Mouse (Mus musculus) liver, adult 2 months (tissue): Measurements from ENCODE around the gene Cdc14a. TPM values are rescaled to one million over a fixed set of nuclear protein-coding genes. Genes with fewer than 3 reads are reported as not detected.

Experiments
- DNase-seq: peaks from one replicate; pipeline ENCODE4 v3.0.0-alpha.2; 2011; ENCODE audit warnings: low read depth, low spot score; ENCODE audit errors: extremely low read depth
- H3K27ac ChIP-seq: fragments of 200-500 bp; replicated peaks from 2 replicates; pipeline ENCODE4 v1.5.1; 2012; ENCODE audit warnings: low read depth, mild to moderate bottlenecking, control low read depth, inconsistent platforms, low read length; ENCODE audit not compliant: insufficient read depth
- H3K27me3 ChIP-seq: fragments of 200-500 bp; 2 replicates; pipeline ENCODE4 v1.6.1; 2012; ENCODE audit warnings: mild to moderate bottlenecking, moderate library complexity, low read length, inconsistent platforms; ENCODE audit not compliant: control insufficient read depth, insufficient read depth
- H3K36me3 ChIP-seq: fragments of 200-500 bp; 2 replicates; pipeline ENCODE4 v1.6.1; 2012; ENCODE audit warnings: low read length, inconsistent platforms; ENCODE audit not compliant: control insufficient read depth, insufficient read depth
- H3K4me1 ChIP-seq: fragments of 200-500 bp; 2 replicates; pipeline ENCODE4 v1.6.1; 2011; ENCODE audit warnings: low read length; ENCODE audit not compliant: control insufficient read depth, insufficient read depth
- H3K4me3 ChIP-seq: fragments of 200-500 bp; 2 replicates; pipeline ENCODE4 v1.5.1; 2011; ENCODE audit warnings: low read depth, mild to moderate bottlenecking, control low read depth, low read length, moderate library complexity; ENCODE audit not compliant: insufficient read depth
- H3K79me2 ChIP-seq: fragments of 200-500 bp; 2 replicates; pipeline ENCODE4 v1.6.1; 2012; ENCODE audit warnings: inconsistent platforms, mild to moderate bottlenecking, low read length, moderate library complexity; ENCODE audit not compliant: control insufficient read depth, insufficient read depth
- H3K9ac ChIP-seq: fragments of 200-500 bp; 2 replicates; pipeline ENCODE4 v1.6.1; 2012; ENCODE audit warnings: low read depth, mild to moderate bottlenecking, control low read depth, inconsistent platforms, low read length
- CTCF ChIP-seq: fragments of 200-500 bp; IDR thresholded peaks from 2 replicates; pipeline ENCODE4 v1.5.1; 2011; ENCODE audit warnings: low read depth, low read length, control low read depth
- POLR2A ChIP-seq: fragments of 200-500 bp; IDR thresholded peaks from 2 replicates; pipeline ENCODE4 v1.6.1; 2011; ENCODE audit warnings: low read length, control low read depth; ENCODE audit not compliant: insufficient read depth; ENCODE audit errors: extremely low read depth
- WGBS: fragments of 180-500 bp; shearing (Covaris S2); methylation state at CpG from one replicate; pipeline ENCODE4 v1.1.7; 2018; 5-methylcytosine and 5-hydroxymethylcytosine counted together
- polyA plus RNA-seq: library from polyadenylated mRNA; depleted of rRNA; stranded (reverse); fragments of >200 nt; gene quantifications from 2 replicates; pipeline ENCODE4 v1.2.3, GENCODE M21; 2012
- total RNA-seq: library from RNA; depleted of rRNA; stranded (reverse); fragments of >200 nt; gene quantifications from 2 replicates; pipeline ENCODE4 v1.2.3, GENCODE M21; 2014

Gene Cdc14a
- total and polyA plus RNA-seq, 2 experiments = 0.50 to 1.1 TPM

GRCm38 (mm10) chr3:116409486-116409885 lies 14.3 kb downstream of the Cdc14a start:
- Histone ChIP-seq H3K9ac (no peak overlapping the region), H3K27ac (no peak overlapping the region), H3K36me3 (no peaks in the 10 kb centered on the region), H3K4me1 (0 out of 2 replicates have a peak, but pooled peaks cover 2% of the 10 kb centered on the region), H3K4me3 (no peak overlapping the region), H3K79me2 (no peaks in the 10 kb centered on the region), H3K27me3 (peaks cover 3% of the 10 kb centered on the region; the same call in 1 of the 2 replicates)
- WGBS = 69% methylated on average over 8 of the region's 8 CpGs
- TF ChIP-seq POLR2A = no peak
- TF ChIP-seq CTCF = no peak
- no peak for DNase-seq

- Histone ChIP-seq H3K4me3 (no peak overlapping the region), H3K27me3 (peaks cover 3% of the 10 kb centered on the region; the same call in 1 of the 2 replicates), H3K27ac (no peak overlapping the region), H3K4me1 (0 out of 2 replicates have a peak, but pooled peaks cover 2% of the 10 kb centered on the region), H3K36me3 (no peaks in the 10 kb centered on the region), H3K9ac (no peak overlapping the region), H3K79me2 (no peaks in the 10 kb centered on the region)
- peak; percentile 52 for DNase-seq
- 15% methylated on average over 10 of the region's 10 CpGs for WGBS
- TF ChIP-seq CTCF (no peak), POLR2A (no peak)
Observed at GRCm38 (mm10) chr3:116408856-116409255, 15.0 kb downstream of the Cdc14a start.

GRCm38 (mm10) chr3:116405516-116405915 lies 18.3 kb downstream of the Cdc14a start:
- Histone ChIP-seq H3K27ac (no peak overlapping the region), H3K9ac (no peak overlapping the region), H3K4me1 (0 out of 2 replicates have a peak, but pooled peaks cover 2% of the 10 kb centered on the region), H3K27me3 (peaks cover 3% of the 10 kb centered on the region; the same call in 1 of the 2 replicates), H3K36me3 (no peaks in the 10 kb centered on the region), H3K79me2 (no peaks in the 10 kb centered on the region), H3K4me3 (no peak overlapping the region)
- no peak for DNase-seq
- WGBS = 90% methylated on average over 9 of the region's 9 CpGs
- TF ChIP-seq CTCF (no peak), POLR2A (no peak)

- H3K27ac ChIP-seq = no peak overlapping the region
- no peak for TF ChIP-seq CTCF
- no peak for TF ChIP-seq POLR2A
- H3K27me3 ChIP-seq = no peaks in the 10 kb centered on the region
- WGBS = 95% methylated on average over 11 of the region's 11 CpGs
- no peaks in the 10 kb centered on the region for H3K79me2 ChIP-seq
- no peaks in the 10 kb centered on the region for H3K36me3 ChIP-seq
- no peaks in the 10 kb centered on the region for H3K4me1 ChIP-seq
- H3K4me3 ChIP-seq = no peak overlapping the region
- DNase-seq = no peak
- no peak overlapping the region for H3K9ac ChIP-seq
Observed at GRCm38 (mm10) chr3:116401436-116401835, 22.4 kb downstream of the Cdc14a start.

GRCm38 (mm10) chr3:116399349-116400090 lies 24.3 kb downstream of the Cdc14a start:
- Histone ChIP-seq H3K27me3 (no peaks in the 10 kb centered on the region), H3K4me1 (no peaks in the 10 kb centered on the region), H3K36me3 (no peaks in the 10 kb centered on the region), H3K27ac (no peak overlapping the region), H3K79me2 (no peaks in the 10 kb centered on the region), H3K4me3 (no peak overlapping the region), H3K9ac (no peak overlapping the region)
- WGBS = 95% methylated on average over 22 of the region's 22 CpGs
- no peak for TF ChIP-seq CTCF
- no peak for TF ChIP-seq POLR2A
- no peak for DNase-seq

- no peak overlapping the region for H3K27ac ChIP-seq
- 87% methylated on average over 10 of the region's 10 CpGs for WGBS
- no peaks in the 10 kb centered on the region for H3K4me1 ChIP-seq
- no peaks in the 10 kb centered on the region for H3K36me3 ChIP-seq
- H3K79me2 ChIP-seq = no peaks in the 10 kb centered on the region
- no peak overlapping the region for H3K9ac ChIP-seq
- H3K27me3 ChIP-seq = no peaks in the 10 kb centered on the region
- TF ChIP-seq POLR2A = no peak
- TF ChIP-seq CTCF = no peak
- no peak overlapping the region for H3K4me3 ChIP-seq
- no peak for DNase-seq
Observed at GRCm38 (mm10) chr3:116398543-116398942, 25.3 kb downstream of the Cdc14a start.
